Mouse (Mus musculus) left cerebral cortex, postnatal 25 days (tissue): ENCODE measurements around the gene Bpifb6. TPM values are rescaled to one million over a fixed set of nuclear protein-coding genes. Genes with fewer than 3 reads are reported as not detected.
A peak's percentile ranks its signal among the peaks of the same experiment; 100 is the strongest.

Source experiments
- DNase-seq, 2 experiments: peaks; one replicate each; pipeline ENCODE4 v3.0.0; 2022; ENCODE audit warnings: low spot score in 2 of 2, mixed read lengths in 1 of 2
- intact Hi-C: fragments of 180-260 bp; cut with DNase I; formaldehyde crosslinking; loops from one replicate; pipeline ENCODE4 v1.15.1; 2025
- total RNA-seq, 2 experiments: library from RNA; stranded (reverse); gene quantifications; 2 replicates each; pipeline ENCODE4 v1.2.3; 2021

The Bpifb6 gene
- total RNA-seq, result not detected

DNA sequence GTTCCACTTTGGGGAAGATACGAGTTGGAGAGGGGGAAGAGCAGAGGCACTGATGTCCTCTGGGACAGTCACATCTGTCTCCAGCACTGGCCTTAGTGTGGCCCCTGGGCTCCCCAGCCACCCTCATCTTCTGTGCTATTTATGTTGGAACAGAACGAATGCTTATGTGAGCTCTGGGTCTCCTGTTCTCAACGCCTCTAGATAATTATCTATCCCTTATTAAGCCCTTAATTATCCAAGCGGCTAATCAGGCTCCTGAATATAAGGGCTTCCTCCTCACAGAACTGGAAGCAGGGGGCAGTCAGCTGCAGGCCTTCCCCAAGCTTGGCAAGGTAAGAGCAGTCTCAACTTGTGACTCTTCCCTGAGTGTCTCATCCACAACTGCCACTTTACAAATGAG lies at the start of gene Bpifb6:
Gene Bpifb6 (plus strand): TSS at position 301 of the 400 bp plus-strand sequence.
- intact Hi-C loops, result no loop called here
- no peak for DNase-seq

DNA sequence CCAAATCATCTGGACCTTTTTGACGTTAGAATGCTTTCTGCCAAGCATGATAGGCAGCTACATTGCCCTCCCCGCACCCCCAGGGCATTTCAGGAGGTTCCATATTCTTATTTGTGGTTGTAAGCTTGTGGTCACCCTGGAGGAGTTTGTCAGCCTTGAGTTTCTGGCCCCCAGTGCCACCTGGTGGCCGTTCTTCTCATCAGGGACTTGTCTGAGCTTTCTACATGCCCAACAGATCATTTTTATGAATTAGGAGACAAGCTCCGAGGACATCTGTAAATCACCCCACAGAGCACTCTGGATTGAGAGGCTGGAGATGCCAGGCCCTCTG lies 49.2 kb upstream of the Bpifb6 start:
- intact Hi-C loops, result loop anchor here (1.0 to 2.0 kb wide), 3 partner anchors 44 to 182 kb away; no protein-coding TSS in a partner anchor
- peak; percentile 46 to 58 for DNase-seq

DNA sequence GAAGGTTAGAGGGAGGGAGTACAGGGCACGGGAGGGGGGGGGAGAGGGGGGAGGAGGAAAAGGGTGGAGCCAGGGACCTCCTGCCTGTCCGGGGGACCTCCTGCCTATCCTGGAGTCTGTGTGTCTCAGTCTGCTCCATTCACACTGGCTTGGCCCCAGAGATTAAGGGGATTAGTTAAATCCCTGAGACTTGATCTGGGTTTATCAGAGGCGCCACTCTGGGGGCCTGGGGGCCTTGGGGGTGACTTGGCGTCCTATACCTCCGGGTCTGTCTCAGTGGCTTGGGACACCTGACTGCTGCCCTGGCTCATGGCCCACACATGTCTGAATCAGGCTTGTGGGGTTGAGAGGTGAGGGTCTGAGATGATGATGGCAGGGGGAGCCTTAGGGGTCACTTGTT lies 46.6 kb upstream of the Bpifb6 start:
- intact Hi-C loops, result no loop called here

DNA sequence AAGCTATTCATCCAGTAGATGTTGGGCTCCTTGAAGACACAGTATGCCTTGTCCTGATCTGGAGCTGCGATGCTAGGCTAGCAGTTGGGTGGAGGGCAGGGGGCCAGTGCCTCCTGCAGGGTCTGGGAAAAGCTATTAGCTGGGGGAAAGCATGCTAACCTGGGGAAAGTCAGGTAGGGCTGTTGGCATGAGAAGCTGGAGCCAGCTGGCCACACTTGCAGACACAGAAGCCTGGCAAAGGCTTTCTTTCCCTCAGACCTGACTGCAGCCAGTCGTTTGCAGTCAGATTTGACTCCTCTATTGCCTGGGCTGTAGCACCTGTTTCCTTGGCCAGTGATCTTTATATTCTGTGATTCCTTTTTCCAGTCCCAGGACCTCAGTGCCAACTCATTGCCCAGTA lies 40.6 kb upstream of the Bpifb6 start:
- no peak for DNase-seq
- intact Hi-C loops, result no loop called here

More for the DNA sequence above, 46.6 kb upstream of the Bpifb6 start:
- DNase-seq, result no peak

DNA sequence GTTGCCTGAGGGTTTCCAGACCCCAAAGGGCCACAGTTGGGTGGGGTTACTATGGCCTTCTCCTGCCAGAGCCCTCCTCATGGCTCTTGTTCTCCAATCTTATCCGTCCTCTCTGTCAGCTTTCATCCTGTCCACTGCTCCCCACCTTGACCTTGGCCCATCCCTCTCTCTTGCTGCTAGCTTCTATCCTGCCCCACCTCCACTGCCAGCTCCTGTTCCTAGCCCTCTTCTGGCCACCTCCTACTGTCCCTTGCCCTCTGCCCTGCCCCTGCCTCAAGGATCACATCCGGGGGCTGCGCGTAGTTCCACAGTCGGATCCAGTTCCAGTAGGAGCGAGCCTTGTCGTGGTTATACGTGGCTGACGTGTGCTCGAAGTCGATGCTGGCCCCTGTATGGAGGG lies 39.9 kb upstream of the Bpifb6 start:
- intact Hi-C loops, result no loop called here

DNA sequence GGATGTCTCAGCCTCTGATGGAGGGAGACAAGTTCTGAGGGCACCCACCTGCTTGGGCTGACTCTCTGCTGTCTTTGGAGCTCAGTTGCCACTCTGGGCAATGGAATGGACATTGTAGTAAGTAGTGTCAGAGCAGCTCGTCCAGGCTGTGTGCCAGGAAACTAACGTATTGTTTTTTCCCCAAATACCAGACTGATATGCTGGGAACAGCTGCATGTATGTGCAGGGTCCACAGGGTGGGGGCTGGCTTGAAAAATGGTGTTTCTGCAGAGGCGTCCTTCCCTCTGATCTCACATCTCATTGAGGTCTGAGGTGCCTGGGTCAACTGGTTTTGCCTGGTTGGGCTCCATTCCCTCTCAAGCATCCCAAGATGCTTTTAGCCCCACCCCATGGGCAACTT lies 39.5 kb upstream of the Bpifb6 start:
- intact Hi-C loops, result no loop called here
- no peak for DNase-seq

More for the DNA sequence above, 39.9 kb upstream of the Bpifb6 start:
- no peak for DNase-seq

DNA sequence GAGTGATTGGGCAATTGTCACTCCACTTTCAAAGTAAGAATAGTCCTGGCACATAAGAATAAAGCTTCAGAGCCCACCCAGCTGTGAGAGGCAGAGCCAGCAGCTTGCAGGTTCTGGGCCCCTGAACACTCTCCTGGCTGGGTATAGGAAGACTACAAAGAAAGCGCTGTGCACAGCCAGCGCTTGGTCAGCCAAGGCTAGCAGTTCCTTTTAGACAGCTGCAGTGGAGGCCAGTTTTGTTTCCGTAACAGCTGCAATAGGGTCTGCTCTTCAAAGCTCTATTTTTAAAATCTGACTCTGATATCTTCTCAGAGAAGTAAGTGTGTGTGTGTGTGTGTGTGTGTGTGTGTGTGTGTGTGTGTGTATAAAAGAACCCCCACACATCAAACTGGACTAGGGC lies 38.2 kb upstream of the Bpifb6 start:
- no peak for DNase-seq
- intact Hi-C loops, result no loop called here

DNA sequence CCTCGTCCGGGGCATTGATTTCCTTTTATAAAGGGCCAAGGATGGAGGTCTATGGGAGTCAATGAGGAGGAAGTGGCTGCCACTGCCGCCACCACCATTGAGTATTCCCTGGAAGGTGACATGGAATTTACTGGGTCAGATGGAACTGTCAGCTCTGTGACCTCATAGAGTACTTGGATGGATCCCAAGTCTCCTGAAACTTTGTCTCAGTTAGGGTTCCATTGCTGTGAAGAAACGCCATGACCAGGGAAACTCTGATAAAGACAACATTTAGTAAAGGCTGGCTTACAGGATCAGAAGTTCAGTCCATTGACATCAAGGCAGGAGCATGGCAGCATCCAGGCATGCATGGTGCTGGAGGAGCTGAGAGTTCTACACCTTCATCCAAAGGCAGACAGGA lies 29.2 kb upstream of the Bpifb6 start, which contains the start of gene Sun5:
Gene Sun5 (minus strand): TSS at position 101 of the 400 bp plus-strand sequence.
- no peak for DNase-seq
- intact Hi-C loops, result no loop called here

DNA sequence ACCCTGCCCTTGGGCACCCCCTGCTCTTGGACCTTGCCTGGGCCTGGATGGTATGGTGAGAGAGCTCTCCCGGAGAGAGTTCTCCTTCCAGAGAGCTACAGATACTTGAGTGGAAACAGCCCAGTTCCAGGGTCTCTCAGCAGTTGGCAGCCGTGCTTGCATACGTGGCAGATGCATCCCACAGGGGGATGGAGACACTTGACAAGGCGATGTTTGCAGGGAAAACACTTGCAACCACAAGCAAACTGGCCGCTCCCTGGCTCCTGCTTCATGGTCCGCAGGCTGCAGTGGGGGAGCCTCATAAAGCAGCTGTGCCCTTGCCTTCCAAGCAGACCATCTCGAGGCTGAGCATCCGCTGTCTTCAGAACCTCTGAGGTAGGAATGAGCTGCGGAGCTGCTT lies 25.4 kb upstream of the Bpifb6 start, which contains the start of gene Bpifb2:
Gene Bpifb2 (plus strand): TSS at position 301 of the 400 bp plus-strand sequence.
- no peak for DNase-seq
- intact Hi-C loops, result no loop called here

DNA sequence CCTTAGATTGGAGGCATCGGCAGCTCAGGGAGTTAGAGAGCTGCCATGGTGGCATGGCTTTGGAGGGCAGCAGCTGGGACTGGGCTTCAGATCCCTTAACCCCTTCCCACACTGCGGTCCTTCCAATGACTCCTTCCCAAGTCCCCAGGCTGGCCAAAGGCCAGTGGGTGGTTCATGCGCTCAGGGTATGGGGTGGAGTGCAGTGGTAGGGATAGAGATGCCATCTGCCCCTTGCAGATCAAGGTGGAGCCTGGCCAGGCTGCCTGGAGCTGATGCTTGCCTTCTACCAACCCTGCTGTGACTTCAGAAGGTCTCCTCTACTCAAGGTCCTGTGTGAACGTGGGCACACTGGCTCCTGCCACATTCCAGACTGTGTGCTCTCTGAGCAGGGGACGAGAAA lies 1.1 kb upstream of the Bpifb6 start:
- DNase-seq, result no peak
- intact Hi-C loops, result no loop called here

DNA sequence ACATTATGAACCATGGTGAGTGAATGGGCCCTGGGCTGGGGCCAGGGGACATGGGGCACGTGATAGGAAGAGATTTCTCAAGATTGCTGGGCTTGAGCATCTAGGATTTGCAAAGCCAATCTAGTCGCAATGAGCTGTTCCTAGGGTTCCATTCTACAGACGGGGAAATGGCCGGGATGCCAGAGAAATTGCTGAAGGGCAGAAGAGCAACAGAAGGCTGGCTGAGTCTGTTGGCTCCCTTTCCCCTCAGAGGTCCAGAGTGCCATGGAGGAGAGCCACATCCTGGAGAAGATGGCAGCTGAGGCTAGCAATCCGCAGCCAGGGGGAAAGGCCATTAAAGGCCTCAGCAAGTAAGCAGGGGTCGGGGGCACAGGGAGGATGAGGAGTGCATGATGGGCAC lies 2.5 kb downstream of the Bpifb6 start:
- intact Hi-C loops, result no loop called here
- no peak for DNase-seq

DNA sequence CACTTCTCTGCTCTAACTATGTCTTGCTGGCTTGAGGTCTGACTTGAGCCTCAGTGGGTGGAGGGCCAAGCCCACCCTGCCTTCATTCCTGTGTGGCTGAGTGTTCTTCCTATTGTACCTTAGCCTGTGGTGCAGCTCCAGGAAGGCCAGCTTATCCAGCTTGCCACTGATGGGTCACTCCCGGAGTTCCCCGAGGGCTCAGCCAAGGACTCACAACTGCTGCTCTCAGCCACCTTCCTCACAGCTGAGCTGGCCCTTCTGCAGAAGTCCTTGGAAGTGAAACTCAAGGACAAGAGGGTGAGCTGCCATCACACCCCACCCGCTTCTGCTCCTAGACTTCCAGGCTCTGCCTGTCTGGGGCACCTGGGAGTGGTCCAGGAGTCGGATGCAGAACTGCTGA lies 6.4 kb downstream of the Bpifb6 start:
- intact Hi-C loops, result no loop called here
- no peak for DNase-seq

DNA sequence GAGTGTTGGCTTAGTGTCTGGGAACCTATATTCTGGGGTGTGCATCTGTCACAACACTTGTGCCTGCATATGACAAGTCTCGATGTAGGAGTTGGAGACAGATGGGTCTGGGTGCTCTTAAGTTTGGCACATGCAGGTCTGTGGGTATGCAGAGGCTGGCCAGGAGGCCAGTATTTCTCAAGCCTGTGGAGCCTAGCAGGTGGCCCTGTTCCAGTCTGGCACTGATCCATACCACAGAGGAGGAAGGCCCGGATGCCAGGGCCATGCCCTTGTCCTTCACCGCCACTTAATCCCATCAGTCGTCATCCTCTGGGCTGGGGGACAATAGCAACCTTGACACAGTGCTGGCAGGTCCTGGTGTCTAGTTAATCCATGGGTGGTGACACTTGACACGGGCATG lies 14.0 kb downstream of the Bpifb6 start:
- peak in 1 of 2 experiments; percentile 61 for DNase-seq
- intact Hi-C loops, result no loop called here

DNA sequence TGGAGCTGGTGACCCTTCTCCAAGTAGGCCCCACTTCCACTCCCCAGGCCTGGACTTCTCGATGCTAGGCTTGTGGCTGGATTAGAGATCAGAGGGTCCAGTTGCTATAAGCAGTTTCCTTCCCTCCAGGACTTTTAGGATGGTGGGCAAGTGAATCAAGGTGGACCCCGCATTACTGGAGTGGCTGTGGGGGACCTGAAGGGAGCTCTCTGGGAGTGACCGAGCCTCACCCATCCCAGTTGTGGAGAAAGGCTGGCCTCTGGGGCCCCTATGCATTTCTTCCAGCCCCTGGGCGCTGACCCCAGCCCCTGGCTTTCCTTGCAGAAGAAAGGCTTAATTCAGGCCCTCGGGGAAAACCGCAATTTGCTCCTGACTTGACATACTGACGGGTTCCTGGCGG lies 17.7 kb downstream of the Bpifb6 start, which contains the start of gene Bpifb3:
Gene Bpifb3 (plus strand): TSS at position 301 of the 400 bp plus-strand sequence.
- no peak for DNase-seq
- intact Hi-C loops, result no loop called here

DNA sequence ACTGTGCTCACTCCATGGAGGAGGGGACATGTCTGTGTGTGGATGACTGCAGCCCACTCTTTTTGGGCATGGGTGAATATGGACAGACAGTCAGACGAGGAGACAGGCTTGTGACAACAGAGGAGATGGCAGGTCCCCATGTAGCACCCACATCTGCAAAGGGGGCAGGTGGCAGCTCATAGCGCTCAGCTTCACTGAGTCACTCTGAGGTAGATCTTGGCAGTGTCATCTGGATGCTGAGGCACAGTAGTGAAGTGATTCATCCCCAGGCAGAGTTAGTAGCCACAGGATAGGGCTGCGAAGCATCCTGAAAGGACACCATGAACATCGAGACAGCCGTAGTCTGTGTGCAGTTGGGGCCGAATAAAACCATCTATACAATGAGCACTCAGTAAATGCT lies 21.1 kb downstream of the Bpifb6 start:
- DNase-seq, result peak; percentile 14 to 81
- intact Hi-C loops, result no loop called here

DNA sequence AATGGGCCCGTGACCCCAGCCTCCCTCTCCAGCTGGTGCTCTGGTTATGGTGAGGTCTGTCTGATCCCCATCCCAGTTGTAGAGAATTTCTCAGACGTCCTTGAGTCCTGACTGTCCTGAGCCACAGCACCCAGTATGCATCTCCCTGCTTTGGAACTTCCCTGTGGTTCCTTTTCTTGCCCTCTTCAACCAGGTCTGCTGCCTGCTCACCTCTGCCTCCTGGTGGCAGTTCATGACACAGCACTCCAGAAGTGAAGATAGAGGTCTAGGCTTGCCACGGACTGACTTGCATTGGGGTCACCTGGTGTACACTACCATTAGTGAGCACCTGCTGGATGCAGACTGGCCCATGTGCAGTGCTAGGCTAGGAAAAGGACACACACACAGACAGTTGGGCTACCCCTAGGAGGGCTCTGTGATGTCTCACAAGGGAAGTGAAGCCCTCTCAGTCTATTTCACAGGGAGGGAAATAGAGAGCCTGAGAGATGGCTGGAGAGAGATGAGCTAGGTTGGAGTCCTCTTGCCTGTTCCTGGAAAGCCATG lies 29.8 kb downstream of the Bpifb6 start:
- intact Hi-C loops, result loop anchor here (2.0 to 5.0 kb wide), 2 partner anchors 123 to 261 kb away; no protein-coding TSS in a partner anchor

DNA sequence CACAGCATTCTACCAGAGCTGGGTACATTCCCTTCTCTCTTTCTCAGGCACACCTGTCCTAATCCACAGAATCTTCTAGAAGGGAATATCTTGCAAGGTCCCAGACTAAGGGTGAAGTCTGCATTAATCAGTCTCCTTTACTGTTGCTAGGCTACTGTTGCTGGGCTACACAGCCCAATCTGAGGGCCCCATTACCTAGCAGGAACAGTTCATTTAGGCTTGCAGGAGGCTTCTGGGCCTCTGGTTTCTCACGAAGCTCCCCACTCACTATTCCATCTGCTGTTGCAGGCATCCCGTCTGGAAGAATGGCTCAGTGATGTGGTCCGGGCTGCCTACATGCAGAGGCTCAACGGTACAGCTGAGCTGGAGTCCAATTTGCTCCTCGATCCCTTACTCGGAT lies 30.9 kb downstream of the Bpifb6 start:
- intact Hi-C loops, result loop anchor here (2.0 kb wide), 1 partner anchor 262 kb away; no protein-coding TSS in a partner anchor
- no peak for DNase-seq

More for the DNA sequence above, 29.8 kb downstream of the Bpifb6 start:
- DNase-seq, result peak in 1 of 2 experiments; percentile 37

DNA sequence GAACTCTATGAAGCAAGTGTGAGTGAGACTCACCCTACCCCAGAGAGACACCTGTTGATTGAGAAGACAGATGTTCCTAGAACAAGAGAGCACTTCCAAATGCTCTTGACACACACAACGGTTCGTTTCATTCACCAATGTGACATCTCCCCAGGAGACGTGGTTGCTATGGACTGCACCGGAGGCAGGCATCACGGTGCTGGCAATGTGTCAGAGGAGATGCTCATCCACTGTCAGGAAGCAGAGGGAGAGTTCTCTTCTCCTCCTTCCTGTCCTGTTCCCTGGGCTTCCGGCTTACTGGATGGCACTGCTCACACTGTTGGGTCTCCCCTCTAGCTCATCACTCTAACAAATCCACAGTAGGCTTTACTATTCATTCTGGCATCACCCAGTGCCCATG lies 33.1 kb downstream of the Bpifb6 start:
- no peak for DNase-seq
- intact Hi-C loops, result no loop called here

DNA sequence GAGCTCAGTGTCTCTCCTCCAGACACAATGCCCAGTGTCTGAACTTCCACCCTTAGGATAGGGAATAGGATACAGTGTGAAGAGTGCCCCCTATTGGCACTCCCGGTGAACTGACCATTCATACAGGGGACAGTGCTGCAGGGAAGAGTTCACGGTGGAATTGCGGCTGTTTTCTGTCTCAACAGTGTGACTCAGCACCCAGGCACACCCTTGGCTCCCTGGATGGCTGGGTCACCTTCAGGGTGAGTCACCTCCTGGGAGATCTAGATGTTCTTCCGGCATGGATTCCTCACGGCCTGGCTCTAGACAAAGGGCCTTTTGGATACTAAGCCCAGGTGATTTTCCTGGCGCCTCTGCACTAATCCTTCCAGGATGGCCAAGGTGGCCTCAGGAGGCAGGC lies 35.2 kb downstream of the Bpifb6 start:
- intact Hi-C loops, result no loop called here
- no peak for DNase-seq

DNA sequence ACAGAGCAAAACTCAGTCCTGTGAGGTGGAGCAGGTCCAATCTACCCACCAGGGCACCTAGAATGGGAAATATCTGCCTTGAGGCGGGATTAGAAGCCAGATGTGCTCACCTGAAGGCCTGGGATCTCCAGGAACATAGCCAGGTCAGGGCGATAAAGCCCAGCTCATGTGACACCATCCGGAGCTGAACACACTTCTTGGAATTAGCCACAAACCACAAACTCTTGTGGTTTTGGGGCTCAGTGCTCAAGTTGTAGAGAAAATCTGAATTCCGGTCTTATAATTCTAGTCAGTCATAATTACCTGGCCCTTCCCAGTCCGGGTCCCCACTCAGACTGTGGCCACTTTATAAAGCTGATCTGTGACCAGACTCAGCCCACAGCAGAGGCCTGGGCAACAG lies 37.7 kb downstream of the Bpifb6 start, which contains the start of gene Bpifb4:
Gene Bpifb4 (plus strand): TSS at position 370 of the 400 bp plus-strand sequence.
- no peak for DNase-seq
- intact Hi-C loops, result no loop called here

DNA sequence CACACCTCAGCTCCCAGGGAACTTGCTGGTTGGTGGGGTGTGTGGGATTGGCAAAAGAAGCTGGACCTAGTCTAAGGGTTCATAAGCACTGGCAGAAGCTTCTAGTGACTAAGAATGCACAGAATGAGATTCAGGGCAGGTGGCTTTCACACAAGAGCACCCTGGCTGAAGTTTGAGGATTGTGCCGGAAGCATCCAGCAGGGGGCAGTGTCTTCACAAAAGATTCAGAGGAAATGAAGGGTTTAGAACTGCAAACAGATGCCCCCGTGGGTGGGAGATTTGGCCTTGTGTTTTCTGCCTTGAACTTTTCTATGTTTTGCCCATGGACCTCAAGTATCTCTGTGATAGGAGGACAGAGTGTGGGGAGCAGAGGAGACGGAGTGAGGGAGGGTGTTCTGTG lies 43.3 kb downstream of the Bpifb6 start:
- peak; percentile 59 to 61 for DNase-seq
- intact Hi-C loops, result no loop called here

DNA sequence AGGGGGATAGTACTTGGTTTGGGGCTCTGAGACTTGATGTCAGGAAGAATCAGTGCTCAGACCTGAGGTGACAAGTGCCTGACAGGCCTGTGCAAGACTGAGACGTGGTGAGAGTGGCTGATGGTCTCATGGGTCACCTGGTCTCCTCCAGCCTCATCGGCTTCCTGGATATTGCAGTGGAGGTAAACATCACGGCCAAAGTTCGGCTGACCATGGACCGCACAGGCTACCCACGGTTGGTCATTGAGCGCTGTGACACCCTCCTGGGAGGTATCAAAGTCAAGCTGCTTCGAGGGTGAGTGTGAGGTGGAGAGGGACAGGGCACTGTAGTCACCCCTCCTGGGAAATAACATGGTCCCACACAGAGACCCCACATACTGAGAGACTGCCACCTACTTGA lies 44.4 kb downstream of the Bpifb6 start:
- intact Hi-C loops, result no loop called here
- DNase-seq, result no peak
